Mouse (Mus musculus): Measurements from ENCODE around the gene Gipr. TPM values are rescaled to one million over a fixed set of nuclear protein-coding genes. Genes with fewer than 3 reads are reported as not detected.
A peak's percentile ranks its signal among the peaks of the same experiment; 100 is the strongest.

Gene Gipr
- polyA plus RNA-seq, 1 experiment from 2014 or later: 9.7 TPM

DNA sequence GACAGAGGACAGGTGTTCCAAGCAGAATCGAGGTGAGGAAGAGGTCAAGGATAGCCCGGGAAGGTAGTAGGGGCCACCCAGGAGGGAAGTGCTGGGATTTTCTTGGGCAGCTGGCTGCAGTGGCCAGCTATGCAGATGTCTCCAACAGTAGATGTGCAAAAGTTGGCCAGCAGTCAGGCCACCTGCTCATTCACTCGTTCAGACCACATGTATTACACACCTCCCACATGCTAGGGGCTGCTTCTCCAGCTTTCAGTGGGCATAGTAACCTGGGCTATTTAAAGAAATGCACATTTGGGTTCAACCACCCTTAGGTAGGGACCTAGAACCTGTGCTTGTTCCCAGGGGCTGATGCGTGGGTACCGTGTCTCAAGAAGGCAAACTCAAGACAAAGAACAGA, 38.2 kb downstream of the Gipr start:
- Histone ChIP-seq H3K9ac (peak overlapping the region; percentile 36; the same call in 1 of the 2 replicates), H3K27ac (ENCODE audit: poor library complexity, severe bottlenecking) (no peak overlapping the region), H3K4me1 (replicated peaks) (peaks cover 11% of the 10 kb centered on the region), H3K27me3 (replicated peaks) (no peaks in the 10 kb centered on the region), H3K4me2 (no peak overlapping the region), H3K9me3 (replicated peaks) (no peaks in the 10 kb centered on the region), H3K36me3 (peaks cover 19% of the 10 kb centered on the region), H3K4me3 (no peak overlapping the region)
- 88% methylated on average over 5 of the region's 5 CpGs for WGBS
- ATAC-seq (ENCODE audit: insufficient number of reproducible peaks, low FRiP score): no peak

DNA sequence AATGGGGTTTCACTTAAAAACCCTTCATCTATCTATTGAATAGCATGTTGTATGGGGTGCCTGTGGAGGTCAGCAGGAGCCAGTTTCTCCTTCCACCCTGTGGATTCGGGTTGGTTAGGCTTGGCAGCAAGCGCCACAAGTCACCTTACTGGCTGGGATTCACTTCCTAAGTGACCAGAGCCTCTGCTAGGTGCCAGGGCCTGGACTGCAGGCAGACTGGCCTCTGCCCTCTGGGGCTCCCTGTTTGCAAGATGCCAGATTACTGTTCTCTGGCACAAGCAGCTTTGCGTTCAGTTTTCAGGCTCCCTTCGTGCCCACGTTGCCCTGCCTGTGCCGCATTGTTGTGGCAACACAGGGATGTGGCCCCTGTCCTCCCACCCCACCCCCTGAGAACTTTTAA, 41.2 kb downstream of the Gipr start:
- no peak overlapping the region for H3K4me2 ChIP-seq
- no peaks in the 10 kb centered on the region for H3K9me3 ChIP-seq (replicated peaks)
- peaks cover 20% of the 10 kb centered on the region for H3K4me1 ChIP-seq (replicated peaks)
- no peaks in the 10 kb centered on the region for H3K27me3 ChIP-seq (replicated peaks)
- no peak overlapping the region for H3K4me3 ChIP-seq
- H3K27ac ChIP-seq (ENCODE audit: poor library complexity, severe bottlenecking): no peak overlapping the region
- peaks cover 19% of the 10 kb centered on the region for H3K36me3 ChIP-seq
- H3K9ac ChIP-seq: no peak overlapping the region; the same call in 1 of the 2 replicates
- no peak for ATAC-seq (ENCODE audit: insufficient number of reproducible peaks, low FRiP score)
- 85% methylated on average over 6 of the region's 6 CpGs for WGBS

DNA sequence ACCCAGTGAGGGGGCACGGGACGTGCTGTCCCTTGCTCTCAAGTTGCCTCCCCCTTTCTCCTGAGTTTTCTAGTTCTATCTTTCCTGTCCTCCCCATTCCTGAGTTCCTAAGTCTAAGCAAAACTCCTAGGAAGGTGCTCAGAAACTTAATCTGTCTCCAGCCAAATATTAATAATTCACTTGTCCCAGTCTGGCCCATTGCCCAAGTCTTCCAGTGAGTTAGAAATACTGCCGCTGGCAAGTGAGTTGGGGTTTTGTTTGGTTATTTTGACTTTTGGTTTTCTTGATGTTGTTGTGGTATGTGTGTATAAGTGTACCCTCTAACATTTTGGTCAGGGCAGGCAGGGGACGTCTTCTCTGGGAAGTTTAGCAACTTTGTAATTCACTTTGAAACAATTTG, 44.2 kb downstream of the Gipr start:
- Histone ChIP-seq H3K4me1 (replicated peaks) (peaks cover 26% of the 10 kb centered on the region), H3K36me3 (0 out of 2 replicates have a peak, but pooled peaks cover 5% of the 10 kb centered on the region), H3K4me3 (no peak overlapping the region), H3K9me3 (replicated peaks) (peaks cover 10% of the 10 kb centered on the region; the same call in 1 of the 2 replicates), H3K27ac (ENCODE audit: poor library complexity, severe bottlenecking) (no peak overlapping the region), H3K9ac (no peak overlapping the region), H3K4me2 (no peak overlapping the region), H3K27me3 (replicated peaks) (no peaks in the 10 kb centered on the region)
- no peak for ATAC-seq (ENCODE audit: insufficient number of reproducible peaks, low FRiP score)
- WGBS: 92% methylated on average over 4 of the region's 4 CpGs

DNA sequence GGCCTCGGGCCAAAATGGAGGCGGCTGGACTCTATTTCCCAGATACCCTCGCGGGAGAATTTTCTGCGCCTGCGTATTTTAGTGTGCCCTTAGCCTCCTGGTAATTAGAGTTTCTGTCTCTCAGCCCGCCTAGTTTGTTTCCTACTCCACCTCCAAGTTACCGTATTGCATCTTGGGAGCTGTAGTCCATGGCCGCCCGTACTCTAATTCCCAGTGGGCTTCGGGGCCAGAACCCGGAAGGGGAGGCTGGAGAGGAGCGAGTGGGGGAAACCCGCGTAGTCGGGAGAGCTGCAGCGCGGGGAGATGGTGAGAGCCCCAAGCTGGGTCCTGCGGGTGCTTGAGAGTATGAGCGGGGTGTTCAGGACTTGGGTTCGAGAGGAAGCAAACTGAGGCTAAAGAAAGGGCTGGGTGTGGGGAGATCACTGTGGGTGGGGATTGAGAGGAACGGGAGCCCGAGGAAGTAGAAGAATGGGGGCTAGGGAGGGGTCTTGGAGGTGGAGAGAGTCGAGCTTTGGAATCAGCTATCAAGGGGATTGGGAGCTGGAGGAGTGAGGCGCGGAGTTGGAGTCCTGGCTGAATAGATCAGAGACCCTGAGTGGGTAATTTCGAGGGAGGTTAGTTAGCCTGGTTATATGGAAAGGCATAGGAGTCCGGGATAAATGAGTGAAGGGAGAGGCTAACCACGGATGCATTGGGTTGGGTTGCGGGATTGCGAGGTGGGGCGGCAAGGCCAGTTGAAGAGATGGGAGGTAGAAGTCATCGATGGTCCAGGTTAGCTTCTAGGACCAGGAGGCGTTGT, 46.1 kb downstream of the Gipr start, which contains the start of gene Fbxo46:
TSS of gene Fbxo46 (plus strand) at position 229 of the 799 bp plus-strand sequence.
- peak within 1 kb of the TSS; percentile 92 for H3K4me2 ChIP-seq
- H3K4me1 ChIP-seq (replicated peaks): peaks cover 26% of the 10 kb centered on the region
- no peaks in the 10 kb centered on the region for H3K27me3 ChIP-seq (replicated peaks)
- no peak within 1 kb of the TSS for H3K27ac ChIP-seq (ENCODE audit: poor library complexity, severe bottlenecking)
- H3K36me3 ChIP-seq: no peaks in the 10 kb centered on the region
- H3K9me3 ChIP-seq (replicated peaks): peaks cover 10% of the 10 kb centered on the region; the same call in 1 of the 2 replicates
- peak; percentile 94 for ATAC-seq (ENCODE audit: insufficient number of reproducible peaks, low FRiP score)
- peak within 1 kb of the TSS; percentile 84 for H3K4me3 ChIP-seq
- H3K9ac ChIP-seq: peak within 1 kb of the TSS; percentile 86
- WGBS: 2% methylated on average over 34 of the region's 34 CpGs

DNA sequence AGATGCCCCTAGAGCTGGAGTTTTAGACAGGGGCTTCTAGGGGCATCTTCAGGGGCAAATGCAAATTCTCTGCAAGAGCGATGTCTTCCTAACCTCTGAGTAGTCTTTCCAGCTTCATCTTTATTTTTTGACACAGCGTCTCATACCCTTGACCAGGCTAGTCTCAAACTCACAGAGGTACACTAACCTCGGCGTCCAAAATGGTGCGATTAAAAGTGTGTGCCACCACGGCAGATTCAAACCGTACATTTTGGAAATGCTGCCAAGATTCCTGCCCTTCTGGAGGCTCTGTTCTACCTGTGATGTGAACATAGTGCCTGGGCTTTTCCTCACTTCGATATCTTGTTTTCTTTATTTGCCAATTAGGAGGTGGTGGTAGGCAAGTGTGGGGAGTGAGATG, 46.8 kb downstream of the Gipr start:
- H3K36me3 ChIP-seq: no peaks in the 10 kb centered on the region

DNA sequence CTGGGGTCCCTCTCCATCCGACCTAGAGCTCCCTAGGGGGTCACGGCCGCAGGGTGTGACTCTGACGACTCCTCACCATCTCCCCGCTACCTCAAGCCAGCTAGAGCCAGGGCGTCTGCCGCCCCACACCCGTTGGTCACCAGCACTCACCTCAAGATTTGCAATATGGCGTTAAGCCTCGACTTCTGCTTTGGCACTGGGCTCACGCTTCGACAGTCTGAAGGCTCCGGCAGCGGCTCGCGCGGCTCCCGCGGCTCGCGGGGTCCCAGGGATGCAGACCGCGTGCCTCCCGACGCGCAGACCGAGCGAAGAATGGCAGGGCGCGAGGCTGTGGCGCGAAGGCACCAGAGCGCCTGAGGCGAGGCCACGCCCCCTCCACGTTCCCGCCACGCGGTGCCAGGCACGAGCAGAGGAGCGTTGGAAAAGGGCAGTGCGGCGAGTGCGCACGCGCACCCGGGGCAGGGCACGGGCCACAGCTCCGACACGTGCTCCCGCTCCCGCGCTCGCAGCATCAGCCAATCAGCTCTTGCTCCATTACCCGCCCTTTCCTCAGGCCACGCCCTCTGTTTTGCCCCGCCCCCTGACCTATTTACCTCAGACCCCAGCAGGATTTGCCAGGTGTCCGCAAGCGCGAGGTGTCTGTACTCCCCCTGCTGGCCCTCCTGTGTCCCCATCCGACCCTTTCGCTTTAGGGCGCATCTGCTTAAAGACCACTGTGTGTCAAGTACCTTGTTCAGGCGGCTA, 47.7 kb downstream of the Gipr start, which contains the start of gene Gm4969:
TSS of gene Gm4969 (minus strand) at position 341 of the 744 bp plus-strand sequence.
- peak within 1 kb of the TSS; percentile 64 for H3K4me2 ChIP-seq
- ATAC-seq (ENCODE audit: insufficient number of reproducible peaks, low FRiP score): peak; percentile 45

More for the DNA sequence above, 46.8 kb downstream of the Gipr start:
- H3K9me3 ChIP-seq (replicated peaks): peaks cover 10% of the 10 kb centered on the region; the same call in 1 of the 2 replicates
- ATAC-seq (ENCODE audit: insufficient number of reproducible peaks, low FRiP score): no peak
- H3K4me1 ChIP-seq (replicated peaks): peaks cover 24% of the 10 kb centered on the region
- no peak overlapping the region for H3K27ac ChIP-seq (ENCODE audit: poor library complexity, severe bottlenecking)
- 88% methylated on average over 8 of the region's 8 CpGs for WGBS
- H3K9ac ChIP-seq: no peak overlapping the region
- H3K4me2 ChIP-seq: no peak overlapping the region
- H3K27me3 ChIP-seq (replicated peaks): no peaks in the 10 kb centered on the region
- H3K4me3 ChIP-seq: no peak overlapping the region

DNA sequence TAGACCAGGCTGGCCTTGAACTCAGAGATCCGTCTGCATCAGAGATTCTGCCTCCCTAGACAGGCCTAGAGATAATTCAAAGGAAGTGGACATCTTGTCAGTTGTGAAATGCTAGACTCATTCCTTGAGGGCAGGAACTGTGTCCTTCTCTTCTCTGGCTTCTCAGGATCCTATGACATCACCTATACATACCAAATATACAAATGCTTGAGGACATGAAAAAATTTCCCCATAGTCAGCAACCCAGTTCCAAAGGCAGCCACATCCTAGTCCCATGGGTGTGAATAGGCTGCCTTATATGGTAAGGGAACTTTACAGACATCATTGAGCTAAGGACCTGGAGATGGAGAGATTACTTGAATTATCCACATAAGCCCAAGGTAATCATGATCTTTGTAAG, 56.4 kb downstream of the Gipr start:
- Histone ChIP-seq H3K27me3 (replicated peaks) (no peaks in the 10 kb centered on the region), H3K9me3 (replicated peaks) (no peaks in the 10 kb centered on the region), H3K27ac (ENCODE audit: poor library complexity, severe bottlenecking) (no peak overlapping the region), H3K4me2 (no peak overlapping the region), H3K4me3 (no peak overlapping the region), H3K4me1 (replicated peaks) (peaks cover 10% of the 10 kb centered on the region), H3K36me3 (no peaks in the 10 kb centered on the region), H3K9ac (no peak overlapping the region)
- 70% methylated on average over 1 of the region's 1 CpGs for WGBS
- no peak for ATAC-seq (ENCODE audit: insufficient number of reproducible peaks, low FRiP score)

More for the DNA sequence above, 47.7 kb downstream of the Gipr start, which contains the start of gene Gm4969:
- H3K9me3 ChIP-seq (replicated peaks): peaks cover 10% of the 10 kb centered on the region; the same call in 1 of the 2 replicates
- peak within 1 kb of the TSS; percentile 30 for H3K4me3 ChIP-seq
- H3K27me3 ChIP-seq (replicated peaks): no peaks in the 10 kb centered on the region
- H3K4me1 ChIP-seq (replicated peaks): peaks cover 24% of the 10 kb centered on the region
- H3K36me3 ChIP-seq: no peaks in the 10 kb centered on the region
- no peak within 1 kb of the TSS for H3K9ac ChIP-seq
- 20% methylated on average over 64 of the region's 64 CpGs for WGBS
- H3K27ac ChIP-seq (ENCODE audit: poor library complexity, severe bottlenecking): no peak within 1 kb of the TSS

DNA sequence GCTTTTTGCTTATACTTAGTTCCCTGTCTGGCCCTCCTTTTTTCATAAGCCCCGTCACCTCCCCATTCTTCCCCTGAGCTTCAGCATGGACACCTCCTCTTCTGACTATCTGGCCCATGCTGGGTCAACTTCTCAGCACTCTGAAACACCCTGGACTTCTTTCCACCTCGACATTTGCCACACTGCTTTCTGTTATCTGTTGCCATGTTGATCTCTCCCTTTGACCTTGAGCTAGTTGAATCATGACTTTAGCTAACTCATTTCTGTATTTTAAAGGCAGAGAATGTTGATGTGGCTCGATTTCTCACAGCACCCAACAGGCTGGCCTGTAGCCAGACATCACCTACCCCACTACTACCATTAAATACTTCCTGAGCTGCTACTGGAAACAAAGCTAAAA, 58.5 kb downstream of the Gipr start:
- Histone ChIP-seq H3K9ac (no peak overlapping the region), H3K9me3 (replicated peaks) (peaks cover 11% of the 10 kb centered on the region), H3K4me3 (no peak overlapping the region), H3K4me1 (replicated peaks) (peaks cover 10% of the 10 kb centered on the region), H3K27me3 (replicated peaks) (no peaks in the 10 kb centered on the region), H3K4me2 (no peak overlapping the region), H3K36me3 (no peaks in the 10 kb centered on the region; the same call in 1 of the 2 replicates), H3K27ac (ENCODE audit: poor library complexity, severe bottlenecking) (no peak overlapping the region; the same call in 1 of the 2 replicates)
- WGBS: 48% methylated on average over 3 of the region's 3 CpGs
- no peak for ATAC-seq (ENCODE audit: insufficient number of reproducible peaks, low FRiP score)

MicroRNAs within 50 kb of the gene (microRNA counts, 519-probe panel; counts per million panel counts)
- microRNA mmu-miR-330: not detected

Small RNA genes lying within 50 kb of the gene (microRNA-seq; reads per million reads assigned to microRNA genes)
- 337 reads per million, percentile 68 among the genes with 10 or more reads in this experiment for gene Mir330

Other genes starting within 250 kb of the Gipr start
- gene Nova2, start 240.2 kb downstream of the Gipr start, polyA plus RNA-seq (2016; fragmentation: Nextera tagmentation; extraction: Ambion mirVana): 0.60 and 0.64 TPM in 2 replicates
- not detected in 2 replicates for gene Nanos2, start 178.7 kb downstream of the Gipr start, polyA plus RNA-seq (2016; fragmentation: Nextera tagmentation; extraction: Ambion mirVana)
- 2.7 and 3.0 TPM in 2 replicates for gene Mypop, start 174.9 kb downstream of the Gipr start, polyA plus RNA-seq (2016; fragmentation: Nextera tagmentation; extraction: Ambion mirVana)
- gene Irf2bp1, start 162.1 kb downstream of the Gipr start, polyA plus RNA-seq (2016; fragmentation: Nextera tagmentation; extraction: Ambion mirVana): 21.3 and 22.8 TPM in 2 replicates
- gene Foxa3, start 142.6 kb downstream of the Gipr start, polyA plus RNA-seq (2016; fragmentation: Nextera tagmentation; extraction: Ambion mirVana): 0.37 TPM in 1 of 2 replicates, not detected in the other
- gene Sympk, start 141.8 kb downstream of the Gipr start, polyA plus RNA-seq (2016; fragmentation: Nextera tagmentation; extraction: Ambion mirVana): 33.2 TPM in 2 replicates
- not detected in 2 replicates for gene Rsph6a, start 111.4 kb downstream of the Gipr start, polyA plus RNA-seq (2016; fragmentation: Nextera tagmentation; extraction: Ambion mirVana)
- 15.4 and 15.5 TPM in 2 replicates for gene Dmwd, start 89.9 kb downstream of the Gipr start, polyA plus RNA-seq (2016; fragmentation: Nextera tagmentation; extraction: Ambion mirVana)
- gene Dmpk, start 82.3 kb downstream of the Gipr start, polyA plus RNA-seq (2016; fragmentation: Nextera tagmentation; extraction: Ambion mirVana): 16.4 and 17.2 TPM in 2 replicates
- gene Six5, start 71.5 kb downstream of the Gipr start, polyA plus RNA-seq (2016; fragmentation: Nextera tagmentation; extraction: Ambion mirVana): 7.1 and 7.2 TPM in 2 replicates
- 2.2 TPM in 2 replicates for gene Gm4969, start 47.8 kb downstream of the Gipr start, polyA plus RNA-seq (2016; fragmentation: Nextera tagmentation; extraction: Ambion mirVana)
- gene Fbxo46, start 46.3 kb downstream of the Gipr start, polyA plus RNA-seq (2016; fragmentation: Nextera tagmentation; extraction: Ambion mirVana): 10.2 and 11.2 TPM in 2 replicates
- gene Qpctl, start 16.8 kb downstream of the Gipr start, polyA plus RNA-seq (2016; fragmentation: Nextera tagmentation; extraction: Ambion mirVana): 10.0 TPM in 2 replicates
- gene Snrpd2, start 16.4 kb downstream of the Gipr start, polyA plus RNA-seq (2016; fragmentation: Nextera tagmentation; extraction: Ambion mirVana): 101 TPM in 2 replicates
- gene Eml2, start 10.3 kb upstream of the Gipr start, polyA plus RNA-seq (2016; fragmentation: Nextera tagmentation; extraction: Ambion mirVana): 17.7 and 18.2 TPM in 2 replicates
- gene Gpr4, start 46.4 kb upstream of the Gipr start, polyA plus RNA-seq (2016; fragmentation: Nextera tagmentation; extraction: Ambion mirVana): 0.97 and 1.1 TPM in 2 replicates
- gene Opa3, start 62.2 kb upstream of the Gipr start, polyA plus RNA-seq (2016; fragmentation: Nextera tagmentation; extraction: Ambion mirVana): 37.0 and 38.4 TPM in 2 replicates
- gene Vasp, start 105.7 kb upstream of the Gipr start, polyA plus RNA-seq (2016; fragmentation: Nextera tagmentation; extraction: Ambion mirVana): 93.7 and 99.0 TPM in 2 replicates
- gene Ppm1n, start 113.9 kb upstream of the Gipr start, polyA plus RNA-seq (2016; fragmentation: Nextera tagmentation; extraction: Ambion mirVana): not detected in 2 replicates
- gene Rtn2, start 116.5 kb upstream of the Gipr start, polyA plus RNA-seq (2016; fragmentation: Nextera tagmentation; extraction: Ambion mirVana): 23.6 and 26.7 TPM in 2 replicates
- gene Fosb, start 143.9 kb upstream of the Gipr start, polyA plus RNA-seq (2016; fragmentation: Nextera tagmentation; extraction: Ambion mirVana): 0.37 and 0.55 TPM in 2 replicates
- 59.2 and 66.0 TPM in 2 replicates for gene Ercc1, start 178.7 kb upstream of the Gipr start, polyA plus RNA-seq (2016; fragmentation: Nextera tagmentation; extraction: Ambion mirVana)
- gene Cd3eap, start 193.4 kb upstream of the Gipr start, polyA plus RNA-seq (2016; fragmentation: Nextera tagmentation; extraction: Ambion mirVana): 17.6 and 18.4 TPM in 2 replicates
- 17.5 and 19.4 TPM in 2 replicates for gene Ppp1r13l, start 193.6 kb upstream of the Gipr start, polyA plus RNA-seq (2016; fragmentation: Nextera tagmentation; extraction: Ambion mirVana)
- gene Ercc2, start 215.9 kb upstream of the Gipr start, polyA plus RNA-seq (2016; fragmentation: Nextera tagmentation; extraction: Ambion mirVana): 15.9 and 17.5 TPM in 2 replicates
- 4.2 and 4.6 TPM in 2 replicates for gene Klc3, start 238.0 kb upstream of the Gipr start, polyA plus RNA-seq (2016; fragmentation: Nextera tagmentation; extraction: Ambion mirVana)
- gene Ckm, start 238.6 kb upstream of the Gipr start, polyA plus RNA-seq (2016; fragmentation: Nextera tagmentation; extraction: Ambion mirVana): 60.6 and 62.3 TPM in 2 replicates

Measured in heart, embryonic 12.5 days (tissue).